Mouse (Mus musculus): ENCODE measurements at regions not wholly inside any gene's neighbourhood (a gene's known extent, or its start where the extent isn't known, plus 50 kb on each side); places are given as distances from the start of the nearest gene placed in this dataset.

DNA sequence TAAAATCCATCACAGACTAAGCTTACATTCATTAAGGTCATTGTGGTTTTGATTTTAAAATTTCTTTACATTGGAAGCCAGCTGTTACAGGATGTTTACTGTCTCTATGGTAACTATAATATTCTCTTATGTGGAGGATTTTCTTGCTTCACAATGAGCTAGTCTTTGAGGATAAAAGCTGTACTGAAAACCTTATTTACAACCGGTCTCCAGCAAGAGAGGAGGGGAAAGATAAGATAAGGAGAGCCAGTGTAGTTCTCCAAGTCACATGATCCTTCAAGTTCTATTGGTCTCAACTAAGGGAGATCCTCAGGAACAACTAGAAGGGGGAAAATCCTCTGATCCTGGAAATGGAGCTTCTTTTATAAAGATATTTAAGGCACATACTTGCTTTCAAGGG lies 309.2 kb upstream of the Gm11114 start:
- Histone ChIP-seq H3K9ac (ENCODE audit: low read depth, low read length) (no peak overlapping the region), H3K79me2 (replicated peaks; ENCODE audit: control insufficient read depth, insufficient read depth, low read length) (no peaks in the 10 kb centered on the region), H3K27ac (no peak overlapping the region), H3K4me1 (ENCODE audit: control insufficient read depth, insufficient read depth, low read length) (no peaks in the 10 kb centered on the region), H3K27me3 (ENCODE audit: control insufficient read depth, insufficient read depth, low read length) (no peaks in the 10 kb centered on the region), H3K36me3 (ENCODE audit: control insufficient read depth, insufficient read depth, low read length) (no peaks in the 10 kb centered on the region), H3K4me3 (no peak overlapping the region)
- TF ChIP-seq EP300 (IDR thresholded peaks at IDR 0.05; ENCODE audit: insufficient read depth, low read depth, low read length) (no peak), CTCF (IDR thresholded peaks at IDR 0.05) (no peak), POLR2A (IDR thresholded peaks at IDR 0.05; ENCODE audit: insufficient read depth, low read depth, low read length) (no peak)
- intact Hi-C loops (cut with DNase I), result no loop called here
- DNase-seq, result no peak
- WGBS, result 3% methylated on average over 1 of the region's 1 CpGs

DNA sequence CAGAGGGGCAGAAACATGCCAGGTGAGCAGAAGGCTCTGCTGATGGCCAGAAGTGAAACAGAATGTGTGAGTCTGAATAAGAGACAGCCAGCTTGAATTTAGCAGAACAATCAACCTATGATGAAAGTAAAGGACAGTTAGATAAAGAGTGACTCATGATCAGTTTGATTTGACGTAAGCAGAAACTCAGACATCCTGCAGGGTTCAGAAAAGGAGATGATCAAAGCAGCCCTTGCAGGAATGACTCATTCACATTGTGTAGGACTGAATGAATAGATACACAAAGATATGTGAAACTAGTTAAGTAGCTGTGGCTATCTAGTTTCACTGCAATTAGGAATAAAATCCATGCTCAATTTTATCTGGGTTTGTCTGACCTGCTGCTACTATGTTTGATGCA lies 301.2 kb upstream of the Gm11114 start:
- no peak for DNase-seq
- H3K9ac ChIP-seq (ENCODE audit: low read depth, low read length), result no peak overlapping the region
- H3K79me2 ChIP-seq (replicated peaks; ENCODE audit: control insufficient read depth, insufficient read depth, low read length), result no peaks in the 10 kb centered on the region
- no peaks in the 10 kb centered on the region for H3K27me3 ChIP-seq (ENCODE audit: control insufficient read depth, insufficient read depth, low read length)
- no peaks in the 10 kb centered on the region for H3K4me1 ChIP-seq (ENCODE audit: control insufficient read depth, insufficient read depth, low read length)
- 46% methylated on average over 1 of the region's 1 CpGs for WGBS
- no peak for TF ChIP-seq POLR2A (IDR thresholded peaks at IDR 0.05; ENCODE audit: insufficient read depth, low read depth, low read length)
- TF ChIP-seq CTCF (IDR thresholded peaks at IDR 0.05), result no peak
- no peak for TF ChIP-seq EP300 (IDR thresholded peaks at IDR 0.05; ENCODE audit: insufficient read depth, low read depth, low read length)
- intact Hi-C loops (cut with DNase I), result no loop called here
- H3K36me3 ChIP-seq (ENCODE audit: control insufficient read depth, insufficient read depth, low read length), result no peaks in the 10 kb centered on the region
- no peak overlapping the region for H3K4me3 ChIP-seq
- no peak overlapping the region for H3K27ac ChIP-seq

DNA sequence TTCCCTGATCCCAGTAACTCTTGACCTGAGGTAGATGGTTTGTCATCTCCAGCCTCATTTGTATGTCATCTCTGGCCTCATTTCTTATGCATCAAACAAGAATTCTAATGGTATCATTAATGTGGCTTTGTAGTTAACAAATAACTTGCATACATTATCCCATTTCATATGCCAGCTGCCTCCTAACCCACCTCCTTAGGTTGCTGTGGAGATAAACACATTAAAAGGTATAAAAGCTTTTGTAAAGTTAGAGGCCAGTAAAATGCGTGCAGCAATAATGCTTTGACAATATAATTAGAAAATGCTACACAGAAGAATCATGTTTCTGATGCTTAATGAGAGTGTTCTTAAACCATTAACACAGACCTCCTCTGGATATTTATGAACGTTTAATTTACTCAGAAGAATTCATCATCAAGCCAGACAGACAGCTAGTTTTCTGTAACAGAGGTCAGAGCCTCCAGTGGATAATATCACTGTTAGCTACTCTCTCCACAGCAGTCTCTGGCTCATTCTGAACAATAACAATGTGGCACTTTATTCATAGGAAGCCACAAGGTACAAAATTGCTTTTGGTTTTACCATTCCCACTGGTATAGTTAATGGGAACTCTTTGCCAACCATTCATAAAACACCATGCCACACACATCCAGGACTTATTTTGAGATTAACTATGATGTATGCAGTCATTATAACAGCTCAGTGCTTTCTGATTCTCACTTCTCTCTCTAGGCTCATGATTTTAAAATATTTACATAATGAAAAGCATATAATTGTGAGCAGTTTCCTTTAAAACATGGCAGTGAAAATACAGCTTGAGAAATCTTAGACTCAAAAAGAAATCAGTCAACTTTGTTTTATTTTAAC lies 264.2 kb upstream of the Gm11114 start:
- H3K79me2 ChIP-seq (replicated peaks; ENCODE audit: control insufficient read depth, insufficient read depth, low read length), result no peaks in the 10 kb centered on the region
- no peak for DNase-seq
- WGBS, result 69% methylated on average over 2 of the region's 2 CpGs
- intact Hi-C loops (cut with DNase I), result no loop called here
- no peak overlapping the region for H3K9ac ChIP-seq (ENCODE audit: low read depth, low read length)
- no peaks in the 10 kb centered on the region for H3K36me3 ChIP-seq (ENCODE audit: control insufficient read depth, insufficient read depth, low read length)
- TF ChIP-seq CTCF (IDR thresholded peaks at IDR 0.05), result no peak
- no peak for TF ChIP-seq POLR2A (IDR thresholded peaks at IDR 0.05; ENCODE audit: insufficient read depth, low read depth, low read length)
- no peak for TF ChIP-seq EP300 (IDR thresholded peaks at IDR 0.05; ENCODE audit: insufficient read depth, low read depth, low read length)
- no peak overlapping the region for H3K4me3 ChIP-seq
- H3K4me1 ChIP-seq (ENCODE audit: control insufficient read depth, insufficient read depth, low read length), result no peaks in the 10 kb centered on the region
- no peak overlapping the region for H3K27ac ChIP-seq
- H3K27me3 ChIP-seq (ENCODE audit: control insufficient read depth, insufficient read depth, low read length), result no peaks in the 10 kb centered on the region

DNA sequence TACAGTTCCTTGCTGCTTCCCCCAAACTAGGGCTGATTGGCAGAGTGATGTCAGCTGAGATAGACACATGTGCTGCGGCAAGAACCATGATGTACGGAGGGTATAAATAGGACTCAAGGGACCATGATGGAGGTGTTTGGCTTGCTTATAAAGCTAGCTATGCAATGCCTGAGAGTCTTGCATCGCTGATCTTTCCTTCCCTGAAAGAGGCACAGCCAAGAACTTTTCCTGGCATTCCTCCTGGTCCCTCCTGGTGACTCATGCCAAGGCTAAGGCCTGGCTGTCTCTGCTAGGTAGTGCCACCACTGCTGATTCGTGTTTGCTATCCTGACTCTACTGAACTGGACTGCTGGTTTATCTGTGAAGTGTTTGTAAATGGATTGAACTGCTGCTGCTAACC lies 260.0 kb upstream of the Gm11114 start:
- Histone ChIP-seq H3K36me3 (ENCODE audit: control insufficient read depth, insufficient read depth, low read length) (no peaks in the 10 kb centered on the region), H3K4me1 (ENCODE audit: control insufficient read depth, insufficient read depth, low read length) (no peaks in the 10 kb centered on the region), H3K4me3 (no peak overlapping the region), H3K27me3 (ENCODE audit: control insufficient read depth, insufficient read depth, low read length) (no peaks in the 10 kb centered on the region), H3K79me2 (replicated peaks; ENCODE audit: control insufficient read depth, insufficient read depth, low read length) (no peaks in the 10 kb centered on the region), H3K27ac (no peak overlapping the region), H3K9ac (ENCODE audit: low read depth, low read length) (no peak overlapping the region)
- TF ChIP-seq POLR2A (IDR thresholded peaks at IDR 0.05; ENCODE audit: insufficient read depth, low read depth, low read length) (no peak), EP300 (IDR thresholded peaks at IDR 0.05; ENCODE audit: insufficient read depth, low read depth, low read length) (no peak), CTCF (IDR thresholded peaks at IDR 0.05) (no peak)
- no peak for DNase-seq
- 50% methylated on average over 4 of the region's 4 CpGs for WGBS
- intact Hi-C loops (cut with DNase I), result no loop called here

DNA sequence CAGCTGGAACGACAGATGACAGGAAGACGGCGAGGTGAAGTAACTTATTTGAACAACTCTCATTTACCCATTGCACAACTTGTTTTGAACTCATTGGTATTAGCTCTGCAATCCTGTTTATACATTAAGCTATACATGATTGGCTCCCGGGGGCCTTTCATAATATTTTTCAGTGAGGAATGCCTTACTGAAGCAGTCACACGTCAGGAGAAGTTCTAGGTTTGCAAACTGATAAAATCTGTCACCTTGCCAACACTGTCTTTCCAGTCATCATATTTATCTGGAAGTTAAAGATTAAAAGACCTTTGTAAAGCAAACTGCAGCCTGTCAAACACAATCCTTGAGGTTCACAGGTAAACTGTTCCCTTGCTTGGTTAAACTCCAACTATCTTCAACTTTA lies 232.6 kb upstream of the Gm11114 start:
- 63% methylated on average over 5 of the region's 5 CpGs for WGBS
- H3K79me2 ChIP-seq (replicated peaks; ENCODE audit: control insufficient read depth, insufficient read depth, low read length), result no peaks in the 10 kb centered on the region
- no peak overlapping the region for H3K9ac ChIP-seq (ENCODE audit: low read depth, low read length)
- DNase-seq, result no peak
- H3K27ac ChIP-seq, result no peak overlapping the region
- no peaks in the 10 kb centered on the region for H3K27me3 ChIP-seq (ENCODE audit: control insufficient read depth, insufficient read depth, low read length)
- no peaks in the 10 kb centered on the region for H3K36me3 ChIP-seq (ENCODE audit: control insufficient read depth, insufficient read depth, low read length)
- H3K4me3 ChIP-seq, result no peak overlapping the region
- intact Hi-C loops (cut with DNase I), result no loop called here
- H3K4me1 ChIP-seq (ENCODE audit: control insufficient read depth, insufficient read depth, low read length), result no peaks in the 10 kb centered on the region
- TF ChIP-seq CTCF (IDR thresholded peaks at IDR 0.05) (no peak), EP300 (IDR thresholded peaks at IDR 0.05; ENCODE audit: insufficient read depth, low read depth, low read length) (no peak), POLR2A (IDR thresholded peaks at IDR 0.05; ENCODE audit: insufficient read depth, low read depth, low read length) (no peak)

DNA sequence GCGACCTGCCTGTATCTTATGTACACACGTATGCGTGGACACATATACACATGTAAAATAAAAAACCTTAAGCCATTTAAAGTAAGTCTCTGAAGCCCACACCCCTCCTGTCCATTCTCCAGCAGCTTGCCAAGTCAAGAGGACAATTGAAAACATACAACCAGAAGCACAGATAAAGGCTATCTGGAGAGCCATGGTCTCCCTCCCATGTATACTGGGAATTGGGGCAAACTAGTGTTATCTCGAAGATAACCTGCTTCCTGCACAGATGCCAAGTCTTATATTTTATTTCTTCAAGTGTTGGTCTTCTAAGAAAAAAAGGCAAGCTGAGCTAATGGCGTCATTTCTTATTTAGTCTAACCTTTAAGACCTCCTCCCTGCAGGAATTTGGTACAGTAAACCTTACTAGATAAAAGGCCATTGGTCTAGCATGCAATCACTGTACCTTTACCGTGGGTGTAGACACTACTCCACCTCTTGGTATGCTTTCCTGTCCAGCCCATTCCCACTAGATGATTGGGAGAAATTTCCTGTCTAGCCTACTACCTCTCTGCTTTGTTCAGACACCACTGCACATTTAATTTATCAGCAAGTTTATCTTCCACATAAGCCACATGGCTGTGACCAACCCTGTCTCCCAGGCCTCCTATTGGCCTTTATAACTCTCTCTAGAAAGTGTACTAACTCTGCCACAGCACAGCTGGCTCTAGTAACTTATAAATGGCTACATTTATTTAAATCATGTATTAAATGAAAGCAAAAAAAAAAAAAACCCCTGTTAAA lies 223.8 kb upstream of the Gm11114 start:
- no peak overlapping the region for H3K4me3 ChIP-seq
- no peaks in the 10 kb centered on the region; the same call in 1 of the 2 replicates for H3K4me1 ChIP-seq (ENCODE audit: control insufficient read depth, insufficient read depth, low read length)
- H3K27ac ChIP-seq, result no peak overlapping the region
- intact Hi-C loops (cut with DNase I), result no loop called here
- H3K79me2 ChIP-seq (replicated peaks; ENCODE audit: control insufficient read depth, insufficient read depth, low read length), result no peaks in the 10 kb centered on the region
- no peaks in the 10 kb centered on the region for H3K27me3 ChIP-seq (ENCODE audit: control insufficient read depth, insufficient read depth, low read length)
- no peak for TF ChIP-seq EP300 (IDR thresholded peaks at IDR 0.05; ENCODE audit: insufficient read depth, low read depth, low read length)
- TF ChIP-seq CTCF (IDR thresholded peaks at IDR 0.05), result no peak
- TF ChIP-seq POLR2A (IDR thresholded peaks at IDR 0.05; ENCODE audit: insufficient read depth, low read depth, low read length), result no peak
- H3K36me3 ChIP-seq (ENCODE audit: control insufficient read depth, insufficient read depth, low read length), result no peaks in the 10 kb centered on the region
- WGBS, result 46% methylated on average over 6 of the region's 6 CpGs
- no peak for DNase-seq
- H3K9ac ChIP-seq (ENCODE audit: low read depth, low read length), result no peak overlapping the region

Data from heart, adult 2 months (tissue).